ENCODE assay signal across 8 mouse cellular contexts in genomic region chr11:3292062-3292421, GRCm38 (mm10). TPM values are rescaled to one million over a fixed set of nuclear protein-coding genes. Genes with fewer than 3 reads are reported as not detected.
DNase-seq lines count a peak whose midpoint lies in the region; ATAC-seq and TF ChIP-seq lines count a peak whose summit lies in the region.

No protein-coding gene starts in this region.

- H3K27me3 ChIP-seq in limb, embryonic 11.5 days (ENCODE audit: control insufficient read depth, insufficient read depth, low read length) = no peaks in the 10 kb centered on the region
- peaks cover 5% of the 10 kb centered on the region; the same call in 1 of the 2 replicates for H3K27me3 ChIP-seq in midbrain, embryonic 12.5 days
- H3K27me3 ChIP-seq in stomach, postnatal 0 days (ENCODE audit: control insufficient read depth, insufficient read depth, low read length) = no peaks in the 10 kb centered on the region

- no peak for TF ChIP-seq EP300 in stomach, postnatal 0 days (optimal IDR thresholded peaks at IDR 0.05)

- ATAC-seq in limb, embryonic 11.5 days (ENCODE audit: insufficient number of reproducible peaks, low FRiP score, low TSS enrichment, low read depth) = no peak
- ATAC-seq in midbrain, embryonic 12.5 days (ENCODE audit: low FRiP score, low read depth) = peak; percentile 5
- ATAC-seq in stomach, postnatal 0 days (ENCODE audit: low FRiP score, low TSS enrichment) = peak; percentile 41

- peaks cover 28% of the 10 kb centered on the region for H3K36me3 ChIP-seq in limb, embryonic 11.5 days (ENCODE audit: control insufficient read depth, insufficient read depth, low read length)
- H3K36me3 ChIP-seq in midbrain, embryonic 12.5 days = peaks cover 39% of the 10 kb centered on the region
- H3K36me3 ChIP-seq in stomach, postnatal 0 days (ENCODE audit: control insufficient read depth, insufficient read depth, low read length) = peaks cover 11% of the 10 kb centered on the region

- no peaks in the 10 kb centered on the region; the same call in 1 of the 2 replicates for H3K4me1 ChIP-seq in embryonic fibroblast, embryonic 13.5 days (ENCODE audit: control insufficient read depth, insufficient read depth, low read length)
- peaks cover 15% of the 10 kb centered on the region for H3K4me1 ChIP-seq in limb, embryonic 11.5 days (ENCODE audit: control insufficient read depth, insufficient read depth, low read length)
- H3K4me1 ChIP-seq in midbrain, embryonic 12.5 days = peaks cover 53% of the 10 kb centered on the region
- peaks cover 8% of the 10 kb centered on the region for H3K4me1 ChIP-seq in stomach, postnatal 0 days (replicated peaks; ENCODE audit: control insufficient read depth, insufficient read depth)

- peak overlapping the region; percentile 100 for H3K4me2 ChIP-seq in limb, embryonic 11.5 days (ENCODE audit: low read depth, severe bottlenecking)
- peak overlapping the region; percentile 99 for H3K4me2 ChIP-seq in midbrain, embryonic 12.5 days (replicated peaks)
- peak overlapping the region; percentile 100 for H3K4me2 ChIP-seq in stomach, postnatal 0 days (replicated peaks; ENCODE audit: low read depth)

- TF ChIP-seq POLR2A in embryonic fibroblast, embryonic 13.5 days (IDR thresholded peaks at IDR 0.05; ENCODE audit: low read depth, low read length) = peak; percentile 48

- no peak for TF ChIP-seq CTCF in embryonic fibroblast, embryonic 13.5 days (IDR thresholded peaks at IDR 0.05; ENCODE audit: borderline replicate concordance, insufficient read depth, low read length)
- peak; percentile 34 for TF ChIP-seq CTCF in stomach, postnatal 0 days (IDR thresholded peaks at IDR 0.05; ENCODE audit: low read depth)

- WGBS in limb, embryonic 11.5 days = 0% methylated on average over 8 of the region's 8 CpGs
- 2% methylated on average over 8 of the region's 8 CpGs for WGBS in midbrain, embryonic 12.5 days
- WGBS in stomach, postnatal 0 days = 0% methylated on average over 8 of the region's 8 CpGs

- intact Hi-C loops in heart, postnatal 36 days (cut with DNase I) = no loop called here

- H3K9ac ChIP-seq in limb, embryonic 11.5 days (ENCODE audit: low read length) = peak overlapping the region; percentile 100
- H3K9ac ChIP-seq in midbrain, embryonic 12.5 days (replicated peaks) = peak overlapping the region; percentile 97
- H3K9ac ChIP-seq in stomach, postnatal 0 days (ENCODE audit: low read length) = peak overlapping the region; percentile 92

- DNase-seq in cerebellum, adult 11-12 months = peak; percentile 52
- DNase-seq in cerebellum, postnatal 25 days = no peak
- DNase-seq in adrenal gland, postnatal 14 days = peak; percentile 67
- DNase-seq in heart, postnatal 36 days = peak; percentile 44 to 57
- peak; percentile 82 for DNase-seq in limb, embryonic 11.5 days (ENCODE audit: low spot score)
- peak; percentile 85 for DNase-seq in stomach, postnatal 0 days (ENCODE audit: low spot score)

- peak overlapping the region; percentile 91 for H3K4me3 ChIP-seq in embryonic fibroblast, embryonic 13.5 days (ENCODE audit: insufficient read depth, low read length)
- H3K4me3 ChIP-seq in limb, embryonic 11.5 days (ENCODE audit: low read depth, low read length) = peak overlapping the region; percentile 91
- peak overlapping the region; percentile 74 for H3K4me3 ChIP-seq in midbrain, embryonic 12.5 days
- peak overlapping the region; percentile 83 for H3K4me3 ChIP-seq in stomach, postnatal 0 days (ENCODE audit: low read depth, low read length)

- no peaks in the 10 kb centered on the region for H3K9me3 ChIP-seq in limb, embryonic 11.5 days (ENCODE audit: control insufficient read depth, low read length)
- H3K9me3 ChIP-seq in midbrain, embryonic 12.5 days = no peaks in the 10 kb centered on the region
- no peaks in the 10 kb centered on the region for H3K9me3 ChIP-seq in stomach, postnatal 0 days (ENCODE audit: control insufficient read depth, low read length)

- peak overlapping the region; percentile 66 for H3K27ac ChIP-seq in embryonic fibroblast, embryonic 13.5 days (ENCODE audit: insufficient read depth, low read length)
- peak overlapping the region; percentile 36 for H3K27ac ChIP-seq in limb, embryonic 11.5 days (replicated peaks; ENCODE audit: low read depth, low read length)
- peak overlapping the region; percentile 100 for H3K27ac ChIP-seq in midbrain, embryonic 12.5 days (replicated peaks)
- H3K27ac ChIP-seq in stomach, postnatal 0 days (replicated peaks) = peak overlapping the region; percentile 99

RNA-seq across cellular contexts. Expression of gene Patz1, which starts 3.4 kb away (rescaled TPM):
- total RNA-seq in adrenal gland, postnatal 14 days (2021) = 31.6 and 38.3 TPM in 2 replicates
- polyA plus RNA-seq in embryonic fibroblast, embryonic 13.5 days (2011; ENCODE audit: insufficient read length, low read depth, missing spikeins) = 23.4 and 26.5 TPM in 2 replicates
- 10 to 100 TPM; 24.9 to 31.0 TPM for total RNA-seq in heart, postnatal 36 days (2021)
- 64.6 and 72.3 TPM in 2 replicates for polyA plus RNA-seq in limb, embryonic 11.5 days (2014; fragmentation: Nextera tagmentation; extraction: Ambion mirVana)
- polyA plus RNA-seq in midbrain, embryonic 12.5 days (2016; fragmentation: Nextera tagmentation; extraction: Ambion mirVana) = 140 and 154 TPM in 2 replicates
- 12.2 and 14.1 TPM in 2 replicates for polyA plus RNA-seq in stomach, postnatal 0 days (2015; fragmentation: Nextera tagmentation; extraction: Ambion mirVana)

RNA-seq across cellular contexts. Expression of gene Drg1, which starts 25.8 kb away (rescaled TPM):
- 93.9 and 95.9 TPM in 2 replicates for total RNA-seq in adrenal gland, postnatal 14 days (2021)
- polyA plus RNA-seq in embryonic fibroblast, embryonic 13.5 days (2011; ENCODE audit: insufficient read length, low read depth, missing spikeins) = 102 and 112 TPM in 2 replicates
- 10 to 100 TPM; 61.8 to 63.3 TPM for total RNA-seq in heart, postnatal 36 days (2021)
- 245 and 249 TPM in 2 replicates for polyA plus RNA-seq in limb, embryonic 11.5 days (2014; fragmentation: Nextera tagmentation; extraction: Ambion mirVana)
- 264 and 285 TPM in 2 replicates for polyA plus RNA-seq in midbrain, embryonic 12.5 days (2016; fragmentation: Nextera tagmentation; extraction: Ambion mirVana)
- 103 and 109 TPM in 2 replicates for polyA plus RNA-seq in stomach, postnatal 0 days (2015; fragmentation: Nextera tagmentation; extraction: Ambion mirVana)

RNA-seq across cellular contexts. Expression of gene Pik3ip1, which starts 38.2 kb away (rescaled TPM):
- 11.1 and 24.2 TPM in 2 replicates for total RNA-seq in adrenal gland, postnatal 14 days (2021)
- polyA plus RNA-seq in embryonic fibroblast, embryonic 13.5 days (2011; ENCODE audit: insufficient read length, low read depth, missing spikeins) = 21.1 and 22.8 TPM in 2 replicates
- total RNA-seq in heart, postnatal 36 days (2021) = 10 to 100 TPM; 49.4 to 66.2 TPM
- 10.2 and 11.5 TPM in 2 replicates for polyA plus RNA-seq in limb, embryonic 11.5 days (2014; fragmentation: Nextera tagmentation; extraction: Ambion mirVana)
- polyA plus RNA-seq in midbrain, embryonic 12.5 days (2016; fragmentation: Nextera tagmentation; extraction: Ambion mirVana) = 17.3 TPM in 2 replicates
- polyA plus RNA-seq in stomach, postnatal 0 days (2015; fragmentation: Nextera tagmentation; extraction: Ambion mirVana) = 8.9 and 9.0 TPM in 2 replicates

Comparison
In these comparisons a context has a peak if more than half of its experiments do, and no peak if none do; other contexts are left out.
1. DNase-seq: peak in cerebellum, adult 11-12 months (single experiment), adrenal gland, postnatal 14 days (single experiment), heart, postnatal 36 days (2 of 2), limb, embryonic 11.5 days (single experiment) and stomach, postnatal 0 days (single experiment); none in cerebellum, postnatal 25 days (0 of 2).
2. H3K27ac ChIP-seq: peak in every context shown above with its lines; median percentile 100 in midbrain, embryonic 12.5 days; 99 in stomach, postnatal 0 days; 66 in embryonic fibroblast, embryonic 13.5 days; 36 in limb, embryonic 11.5 days.
3. Peak in every context shown above with its lines, with median percentiles within 50 percentile points of each other: H3K4me3 ChIP-seq, H3K4me2 ChIP-seq and H3K9ac ChIP-seq.